Mouse (Mus musculus) kidney, adult 2 months (tissue): Measurements from ENCODE around the gene Ptk7.

Experiments
- CTCF ChIP-seq: fragments of 200-500 bp; conservative IDR thresholded peaks from 2 replicates; pipeline ENCODE4 v1.5.1; 2011; ENCODE audit warnings: low read depth, mild to moderate bottlenecking, control low read depth, low read length, moderate library complexity, mixed read lengths; ENCODE audit not compliant: insufficient read depth, insufficient read length
- POLR2A ChIP-seq: fragments of 200-500 bp; IDR thresholded peaks from one replicate; pipeline ENCODE4 v1.6.1; 2011; ENCODE audit warnings: low read depth, low read length, control low read depth

GRCm38 (mm10) chr17:46598963-46599362 lies 30.3 kb downstream of the Ptk7 start:
- TF ChIP-seq CTCF = no peak
- no peak for TF ChIP-seq POLR2A
